Mouse (Mus musculus) right cerebral cortex, postnatal 10 days (tissue): ENCODE measurements at regions not wholly inside any gene's neighbourhood (a gene's known extent, or its start where the extent isn't known, plus 50 kb on each side); places are given as distances from the start of the nearest gene placed in this dataset.

Source experiments
- DNase-seq, 2 experiments: peaks; one replicate each; pipeline ENCODE4 v3.0.0; 2021; ENCODE audit warnings: low spot score in 2 of 2

- peak; percentile 63 to 67 for DNase-seq
Observed at GRCm38 (mm10) chr13:4662336-4663101, 53.5 kb upstream of the Akr1e1 start.
